Mouse (Mus musculus) heart, embryonic 11.5 days (tissue): ENCODE results near the gene Ppef2. TPM values are rescaled to one million over a fixed set of nuclear protein-coding genes. Genes with fewer than 3 reads are reported as not detected.

ENCODE experiments used
- ATAC-seq: fragments of 200-750 bp; cut with Nextera tagmentation; replicated peaks from 2 replicates; pipeline ENCODE4 v1.8.0; 2017; ENCODE audit warnings: moderate library complexity; ENCODE audit not compliant: insufficient number of reproducible peaks, low FRiP score, low TSS enrichment
- H3K27ac ChIP-seq: fragments of 300-500 bp; sonication (generic); 2 replicates; pipeline ENCODE4 v1.5.1; 2014; ENCODE audit warnings: mild to moderate bottlenecking, low read depth, low read length
- H3K27me3 ChIP-seq: fragments of 300-500 bp; sonication (generic); 2 replicates; pipeline ENCODE4 v1.6.1; 2014; ENCODE audit warnings: mild to moderate bottlenecking, low read length, mixed read lengths; ENCODE audit not compliant: control insufficient read depth, insufficient read depth
- H3K36me3 ChIP-seq: fragments of 300-500 bp; sonication (generic); 2 replicates; pipeline ENCODE4 v1.6.1; 2014; ENCODE audit warnings: mild to moderate bottlenecking, low read length, moderate library complexity, mixed read lengths; ENCODE audit not compliant: control insufficient read depth, insufficient read depth
- H3K4me1 ChIP-seq: fragments of 300-500 bp; sonication (generic); 2 replicates; pipeline ENCODE4 v1.6.1; 2014; ENCODE audit warnings: low read length; ENCODE audit not compliant: control insufficient read depth, insufficient read depth
- H3K4me2 ChIP-seq: fragments of 300-500 bp; sonication (generic); 2 replicates; pipeline ENCODE4 v1.6.1; 2014; ENCODE audit warnings: mild to moderate bottlenecking, moderate library complexity
- H3K4me3 ChIP-seq: fragments of 300-500 bp; sonication (generic); 2 replicates; pipeline ENCODE4 v1.5.1; 2014; ENCODE audit warnings: low read depth, low read length
- H3K9ac ChIP-seq: fragments of 300-500 bp; sonication (generic); 2 replicates; pipeline ENCODE4 v1.6.1; 2014; ENCODE audit warnings: mild to moderate bottlenecking, low read depth, low read length, moderate library complexity
- H3K9me3 ChIP-seq: fragments of 300-500 bp; sonication (generic); replicated peaks from 2 replicates; pipeline ENCODE4 v1.6.1; 2016; ENCODE audit warnings: low read length; ENCODE audit not compliant: control insufficient read depth
- WGBS: fragments of 180-500 bp; shearing (Covaris S2); extraction: QIAGEN DNeasy Blood & Tissue Kit; methylation state at CpG from one replicate; pipeline ENCODE4 v1.1.7; 2014; ENCODE audit not compliant: insufficient replicate concordance; 5-methylcytosine and 5-hydroxymethylcytosine counted together
- polyA plus RNA-seq: library from polyadenylated mRNA; unstranded; fragments of >200 nt; fragmentation: Nextera tagmentation; extraction: Ambion mirVana; gene quantifications from 2 replicates; pipeline ENCODE4 v1.2.1, GENCODE M21; 2014

The Ppef2 gene
- polyA plus RNA-seq, 1 experiment from 2014 or later: 0.26 TPM

DNA sequence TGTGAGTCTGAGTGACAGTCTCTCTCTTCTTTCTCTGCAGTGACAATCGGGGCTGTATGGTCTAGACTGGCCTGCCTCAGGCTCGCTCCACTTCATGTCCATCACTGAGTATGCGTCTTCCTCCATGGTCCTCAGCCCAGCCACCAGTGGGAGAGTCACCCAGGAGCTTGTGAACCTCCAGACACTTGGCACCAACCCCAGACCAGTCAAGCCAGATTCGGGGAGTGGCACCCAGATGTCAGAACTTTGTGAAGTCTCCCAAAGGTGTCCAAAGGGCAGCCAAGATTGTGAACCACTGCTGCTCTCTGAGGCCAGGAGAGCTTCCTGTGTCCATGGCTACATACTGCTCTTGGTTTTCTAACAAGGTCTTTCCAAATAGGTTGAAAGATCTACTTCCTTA is 43.8 kb downstream of the Ppef2 start:
- H3K4me2 ChIP-seq: no peak overlapping the region
- H3K27me3 ChIP-seq: no peaks in the 10 kb centered on the region
- no peak for ATAC-seq
- no peak overlapping the region for H3K4me3 ChIP-seq
- H3K36me3 ChIP-seq: no peaks in the 10 kb centered on the region
- no peak overlapping the region for H3K27ac ChIP-seq
- WGBS: 80% methylated on average over 4 of the region's 4 CpGs
- no peaks in the 10 kb centered on the region for H3K4me1 ChIP-seq
- H3K9ac ChIP-seq: no peak overlapping the region
- H3K9me3 ChIP-seq: no peaks in the 10 kb centered on the region

DNA sequence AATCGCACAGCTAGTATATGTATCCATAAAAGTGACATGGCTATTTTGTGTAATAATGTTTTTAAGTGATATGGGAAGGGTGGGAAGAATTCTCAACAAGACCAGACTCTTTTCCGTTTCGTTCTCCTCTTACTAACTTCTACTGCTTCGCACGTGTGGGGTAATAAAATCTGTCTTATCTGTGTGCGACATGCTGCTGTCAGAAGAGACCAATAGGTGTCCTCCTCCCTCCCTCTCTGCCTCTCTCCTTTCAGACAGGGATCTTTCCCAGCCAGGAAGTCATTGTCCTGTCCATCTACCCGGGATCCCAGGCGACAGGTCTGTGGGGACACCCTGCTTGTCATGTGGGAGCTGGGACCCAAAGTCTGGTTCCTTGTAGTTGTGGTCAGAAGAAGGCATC is 45.9 kb downstream of the Ppef2 start:
- no peak overlapping the region for H3K4me2 ChIP-seq
- no peak overlapping the region for H3K27ac ChIP-seq
- H3K9ac ChIP-seq: no peak overlapping the region
- no peak overlapping the region for H3K4me3 ChIP-seq
- WGBS: 74% methylated on average over 8 of the region's 8 CpGs
- ATAC-seq: no peak
- H3K27me3 ChIP-seq: no peaks in the 10 kb centered on the region
- no peaks in the 10 kb centered on the region for H3K36me3 ChIP-seq
- H3K4me1 ChIP-seq: no peaks in the 10 kb centered on the region
- no peaks in the 10 kb centered on the region for H3K9me3 ChIP-seq

DNA sequence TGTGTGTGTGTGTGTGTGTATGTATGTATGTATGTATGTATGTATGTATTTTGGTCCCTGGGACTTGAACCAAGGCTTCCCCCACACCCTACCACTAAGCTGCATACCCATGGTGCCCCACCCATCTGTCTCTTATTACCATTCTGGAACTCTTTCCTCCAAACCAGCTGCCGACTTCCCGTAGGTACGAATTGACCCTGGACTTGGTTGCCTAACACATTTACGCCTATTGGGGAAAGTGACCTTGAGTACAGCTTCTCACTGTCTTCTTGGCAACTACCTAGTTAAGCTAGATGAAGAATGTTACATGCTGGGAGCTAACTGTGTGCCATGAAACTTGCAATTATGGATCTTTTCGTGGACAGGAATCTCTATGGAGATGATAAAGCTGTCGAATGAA is 50.0 kb downstream of the Ppef2 start:
- WGBS: 90% methylated on average over 6 of the region's 6 CpGs
- Histone ChIP-seq H3K9ac (no peak overlapping the region), H3K4me1 (peaks cover 3% of the 10 kb centered on the region; the same call in 1 of the 2 replicates), H3K4me3 (no peak overlapping the region), H3K27me3 (no peaks in the 10 kb centered on the region), H3K27ac (no peak overlapping the region), H3K4me2 (no peak overlapping the region), H3K9me3 (no peaks in the 10 kb centered on the region), H3K36me3 (peaks cover 18% of the 10 kb centered on the region)
- no peak for ATAC-seq

DNA sequence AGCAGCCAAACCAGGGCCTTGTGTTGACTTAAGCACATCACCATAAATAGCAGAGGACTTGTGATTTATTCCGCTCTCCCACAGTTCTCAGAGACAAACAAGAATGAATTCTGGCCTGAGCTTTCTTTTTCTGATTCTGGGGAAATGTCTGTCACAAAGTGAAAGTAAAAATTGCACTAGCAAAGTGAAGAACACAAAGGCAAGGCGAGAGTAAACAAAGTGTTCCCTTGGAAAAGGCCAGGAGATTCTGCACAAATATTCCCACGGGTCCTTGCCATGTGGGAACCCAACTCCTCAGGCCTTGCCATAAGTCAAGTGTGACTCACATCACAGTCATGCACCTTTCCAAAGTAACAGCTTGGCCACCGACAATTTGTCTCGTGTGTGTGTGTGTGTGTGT is 50.4 kb downstream of the Ppef2 start:
- no peaks in the 10 kb centered on the region for H3K27me3 ChIP-seq
- no peak overlapping the region for H3K4me3 ChIP-seq
- H3K9ac ChIP-seq: no peak overlapping the region
- H3K36me3 ChIP-seq: peaks cover 21% of the 10 kb centered on the region
- no peaks in the 10 kb centered on the region for H3K9me3 ChIP-seq
- 96% methylated on average over 5 of the region's 5 CpGs for WGBS
- no peak overlapping the region for H3K27ac ChIP-seq
- no peak overlapping the region for H3K4me2 ChIP-seq
- no peak for ATAC-seq
- H3K4me1 ChIP-seq: peaks cover 3% of the 10 kb centered on the region; the same call in 1 of the 2 replicates

DNA sequence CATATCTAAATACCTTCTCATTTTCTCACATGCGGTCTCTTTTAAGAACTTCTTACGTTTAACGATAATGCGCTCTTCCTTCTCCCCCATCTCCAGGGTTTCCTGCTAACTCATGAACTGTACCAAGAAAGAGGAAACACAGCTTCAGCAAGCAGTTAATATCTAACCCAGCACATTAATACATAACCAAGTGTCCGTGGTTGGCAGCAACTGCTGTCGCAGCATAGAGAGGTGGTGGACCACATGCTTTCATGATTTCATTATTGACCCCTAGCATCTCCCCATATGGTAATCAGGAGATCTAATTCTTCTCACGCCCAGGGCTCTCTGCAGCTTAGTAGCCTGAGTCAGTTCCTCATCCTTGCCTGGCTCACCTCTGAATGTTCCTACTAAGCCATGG is 50.9 kb downstream of the Ppef2 start:
- Histone ChIP-seq H3K36me3 (peaks cover 22% of the 10 kb centered on the region), H3K4me2 (no peak overlapping the region), H3K27me3 (no peaks in the 10 kb centered on the region), H3K9ac (no peak overlapping the region), H3K27ac (no peak overlapping the region), H3K4me1 (peaks cover 3% of the 10 kb centered on the region; the same call in 1 of the 2 replicates), H3K4me3 (no peak overlapping the region), H3K9me3 (no peaks in the 10 kb centered on the region)
- 92% methylated on average over 7 of the region's 7 CpGs for WGBS
- ATAC-seq: no peak

DNA sequence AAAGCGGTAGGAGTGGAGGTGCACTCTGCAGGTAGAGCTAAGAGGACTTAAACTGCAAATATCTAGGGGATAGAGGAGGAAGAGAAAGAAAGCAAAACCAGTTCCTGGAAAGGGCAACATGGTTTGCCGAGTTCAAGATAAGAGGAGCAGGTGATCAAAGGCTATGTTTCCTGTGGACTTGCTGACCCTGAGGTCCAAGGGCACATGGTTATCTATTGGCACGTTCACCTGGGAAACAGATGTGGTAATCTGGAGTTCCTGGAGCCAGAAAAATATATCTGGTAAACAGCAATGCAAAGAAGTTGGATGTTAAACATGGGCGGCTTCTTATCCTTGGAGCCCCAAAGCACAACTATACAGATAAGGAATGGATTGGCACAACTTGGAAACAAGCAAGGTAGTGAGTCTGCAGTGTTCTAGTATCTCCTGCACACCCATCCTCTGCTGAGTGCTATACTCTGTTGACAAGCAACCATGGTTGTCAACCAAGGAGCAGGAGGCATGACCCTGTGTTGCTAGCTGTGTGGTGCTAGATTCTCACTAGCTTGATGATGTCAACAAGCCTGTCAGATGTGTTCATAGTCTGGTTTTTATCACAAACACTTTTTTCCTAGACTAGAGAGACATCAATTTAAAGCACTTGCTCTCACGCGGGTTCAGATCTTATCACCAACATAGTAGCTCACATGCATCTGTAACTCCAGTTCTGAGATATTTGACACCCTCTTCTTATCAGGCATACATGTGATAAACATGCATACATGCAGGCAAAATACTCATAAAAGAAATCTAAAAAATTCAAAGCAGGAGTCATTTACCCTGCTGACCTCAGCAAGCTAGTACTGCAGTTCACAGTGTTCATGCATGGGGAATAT is 51.7 kb downstream of the Ppef2 start:
- Histone ChIP-seq H3K27ac (no peak overlapping the region), H3K4me2 (no peak overlapping the region), H3K9ac (no peak overlapping the region), H3K27me3 (no peaks in the 10 kb centered on the region), H3K4me3 (no peak overlapping the region), H3K9me3 (no peaks in the 10 kb centered on the region), H3K4me1 (peaks cover 3% of the 10 kb centered on the region; the same call in 1 of the 2 replicates), H3K36me3 (peaks cover 27% of the 10 kb centered on the region)
- 0 out of 2 replicates have a peak, but pooled peaks have one; percentile 39 for ATAC-seq
- WGBS: 48% methylated on average over 6 of the region's 6 CpGs

DNA sequence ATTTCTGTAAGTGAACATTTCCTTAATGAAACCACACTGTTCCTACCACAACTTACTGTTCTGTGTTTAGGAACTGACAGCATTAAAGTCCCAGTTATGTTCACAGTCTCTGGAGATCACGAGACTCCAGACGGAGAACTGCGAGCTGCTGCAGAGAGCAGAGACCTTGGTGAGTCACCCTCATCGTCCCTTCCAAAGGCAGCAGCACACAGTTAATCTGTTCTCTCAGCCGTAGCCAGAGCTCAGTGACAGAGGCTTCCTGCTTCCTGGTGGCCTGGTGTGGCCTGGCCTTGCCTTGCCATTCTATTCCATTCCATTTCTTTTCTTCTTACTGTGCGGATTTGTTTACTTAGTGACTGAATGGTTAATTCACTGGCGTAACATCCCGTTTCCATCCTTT is 57.8 kb downstream of the Ppef2 start:
- H3K27me3 ChIP-seq: no peaks in the 10 kb centered on the region
- H3K4me3 ChIP-seq: no peak overlapping the region
- no peaks in the 10 kb centered on the region for H3K4me1 ChIP-seq
- no peak for ATAC-seq
- no peak overlapping the region for H3K4me2 ChIP-seq
- WGBS: 77% methylated on average over 8 of the region's 8 CpGs
- no peaks in the 10 kb centered on the region for H3K9me3 ChIP-seq
- H3K36me3 ChIP-seq: peaks cover 38% of the 10 kb centered on the region
- H3K27ac ChIP-seq: no peak overlapping the region
- H3K9ac ChIP-seq: no peak overlapping the region

DNA sequence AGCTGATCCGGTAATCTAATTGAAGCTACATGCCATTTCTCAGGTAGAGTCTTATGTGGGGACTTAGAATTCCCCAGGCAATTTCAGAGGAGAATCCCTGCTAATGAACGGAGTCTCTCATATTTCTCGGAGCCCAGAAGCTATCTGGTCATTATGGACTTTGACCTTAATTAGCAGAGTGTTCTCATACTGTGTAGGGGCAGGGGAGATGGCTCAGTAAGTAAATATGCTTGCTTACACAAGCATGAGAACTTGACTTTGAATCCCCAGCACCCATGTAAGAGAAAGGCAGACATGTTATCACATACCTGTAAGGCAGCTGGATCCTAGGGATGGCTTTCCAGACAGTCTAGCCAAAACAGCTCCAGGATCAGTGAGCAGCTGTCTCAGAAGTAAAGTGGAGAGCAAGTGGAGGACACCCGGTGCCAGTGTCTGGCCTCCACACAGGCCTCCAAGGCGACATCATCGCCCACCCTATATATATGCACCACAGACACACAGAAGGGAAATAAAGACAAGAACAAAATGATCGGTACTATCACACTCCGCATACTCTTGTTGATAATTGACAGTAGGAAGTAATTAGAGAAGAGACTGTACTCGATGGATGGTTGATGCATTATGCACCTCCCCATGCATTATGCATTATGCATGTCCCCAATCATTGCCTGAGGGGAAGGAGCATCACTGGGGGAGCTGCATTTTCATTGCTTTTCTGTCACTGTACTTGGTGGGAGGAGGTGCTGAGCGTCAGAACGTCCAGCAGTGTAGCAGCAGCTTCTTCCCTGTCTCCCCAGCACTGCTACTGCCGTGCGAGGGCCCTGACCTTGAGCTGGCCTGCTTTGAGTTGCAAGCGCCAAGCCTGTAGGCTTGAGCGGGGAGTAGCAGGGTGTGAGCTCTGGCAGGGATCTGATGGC is 58.9 kb downstream of the Ppef2 start:
- Histone ChIP-seq H3K27me3 (no peaks in the 10 kb centered on the region), H3K9ac (no peak overlapping the region), H3K36me3 (peaks cover 38% of the 10 kb centered on the region), H3K4me3 (no peak overlapping the region), H3K4me1 (no peaks in the 10 kb centered on the region), H3K9me3 (no peaks in the 10 kb centered on the region), H3K27ac (no peak overlapping the region), H3K4me2 (no peak overlapping the region)
- ATAC-seq: no peak
- 84% methylated on average over 15 of the region's 15 CpGs for WGBS
